Mouse (Mus musculus) 3T3-L1 (cell line): ENCODE measurements around the gene Olfr727.

ENCODE experiments used
- DNase-seq: peaks from one replicate; pipeline ENCODE4 v3.0.0-alpha.2; 2015; ENCODE audit warnings: low read depth, low spot score

Olfr727 gene

GRCm38 (mm10) chr14:50122886-50123285 is at the start of gene Olfr727:
Gene Olfr727, plus strand, starts transcription at chr14:50123186.
- no peak for DNase-seq

- no peak for DNase-seq
Measured at GRCm38 (mm10) chr14:50090853-50091252, 32.1 kb upstream of the Olfr727 start, which contains the start of gene Olfr726. Gene Olfr726, minus strand, starts transcription at chr14:50090953.

- DNase-seq: no peak
Measured at GRCm38 (mm10) chr14:50142580-50142979, 19.6 kb downstream of the Olfr727 start, which contains the start of gene Olfr728. Gene Olfr728, minus strand, starts transcription at chr14:50142680.

GRCm38 (mm10) chr14:50152810-50153209 is 29.8 kb downstream of the Olfr727 start, which contains the start of gene Olfr729:
Gene Olfr729, minus strand, starts transcription at chr14:50152910.
- DNase-seq: no peak
